In the genomic region with DNA sequence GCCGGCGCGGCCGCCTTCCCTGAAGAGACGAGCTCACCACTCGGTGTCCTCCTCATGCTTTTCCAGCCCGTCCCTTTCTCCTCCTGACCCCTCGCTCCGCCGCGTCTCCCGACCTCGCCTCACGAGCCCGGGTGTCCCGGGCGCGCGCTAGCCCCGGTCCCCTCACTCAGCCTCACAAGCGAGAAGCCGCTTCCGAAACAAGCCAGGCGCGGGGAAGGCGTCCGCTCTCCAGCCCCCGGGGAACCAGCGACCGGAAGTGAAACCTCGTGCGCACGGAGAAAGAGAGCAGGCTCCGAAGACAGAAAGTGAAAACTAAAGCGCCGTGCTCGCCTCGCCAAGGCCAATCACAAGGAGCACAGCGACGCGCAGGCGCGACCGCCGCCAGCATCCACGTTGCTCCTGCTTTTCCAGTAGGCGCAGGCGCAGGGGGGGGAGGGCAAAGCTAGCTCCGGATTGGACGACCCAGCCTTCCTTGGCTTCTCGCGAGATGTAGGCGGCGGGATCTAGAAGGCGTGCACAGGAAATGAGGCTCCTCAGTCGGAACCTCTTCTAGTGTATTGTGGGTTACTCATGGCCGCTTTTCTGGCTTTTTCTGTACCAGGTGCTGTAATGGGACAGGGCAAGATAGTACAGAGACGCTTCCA, we compare ENCODE assay signal across 8 mouse cellular contexts. TPM values are rescaled to one million over a fixed set of nuclear protein-coding genes. Genes with fewer than 3 reads are reported as not detected.
DNase-seq lines count a peak whose midpoint lies in the region; ATAC-seq lines count a peak whose summit lies in the region.

TSS of gene Fam208b (minus strand) at position 314 of the 644 bp plus-strand sequence.

- H3K4me3 ChIP-seq in heart, embryonic 14.5 days (ENCODE audit: control insufficient read depth in 1 of 2, insufficient read depth in 1 of 2, low read depth in 1 of 2, low read length in 2 of 2): peak within 1 kb of the TSS; percentile 85 to 96
- H3K4me3 ChIP-seq in liver, embryonic 13.5 days (replicated peaks): peak within 1 kb of the TSS; percentile 98
- H3K4me3 ChIP-seq in stomach, embryonic 16.5 days (replicated peaks; ENCODE audit: low read length): peak within 1 kb of the TSS; percentile 88

- peak; percentile 92 for DNase-seq in c-Kit-negative CD71-positive TER-119-positive erythroid progenitor cells, embryonic 14.5 days (ENCODE audit: low read depth, low spot score)
- peak; percentile 98 for DNase-seq in fibroblast of lung, adult 2 months (ENCODE audit: low read depth)
- peak; percentile 99 for DNase-seq in kidney, postnatal 14 days
- DNase-seq in liver, embryonic 13.5 days: peak; percentile 89
- peak; percentile 97 for DNase-seq in neural tube, embryonic 10.5 days (ENCODE audit: extremely low spot score, low spot score)

- peak within 1 kb of the TSS; percentile 91 to 96 for H3K27ac ChIP-seq in heart, embryonic 14.5 days (replicated peaks in 1 of 2; ENCODE audit: control insufficient read depth in 1 of 2, insufficient read depth in 1 of 2, low read depth in 2 of 2, low read length in 2 of 2)
- H3K27ac ChIP-seq in liver, embryonic 13.5 days: peak within 1 kb of the TSS; percentile 85
- peak within 1 kb of the TSS; percentile 93 for H3K27ac ChIP-seq in stomach, embryonic 16.5 days (ENCODE audit: low read length)

- peak; percentile 90 for ATAC-seq in CD4-positive, CD25-positive, alpha-beta regulatory T cell, adult 4 months
- peak; percentile 99 for ATAC-seq in heart, embryonic 14.5 days (ENCODE audit: insufficient number of reproducible peaks, insufficient read depth, low FRiP score, low read depth)
- peak; percentile 98 for ATAC-seq in liver, embryonic 13.5 days (ENCODE audit: low read depth)
- peak; percentile 100 for ATAC-seq in stomach, embryonic 16.5 days (ENCODE audit: insufficient read depth, low FRiP score)

- peak within 1 kb of the TSS; percentile 76 for H3K4me2 ChIP-seq in heart, embryonic 14.5 days (ENCODE audit: low read length)
- H3K4me2 ChIP-seq in liver, embryonic 13.5 days: peak within 1 kb of the TSS; percentile 95
- peak within 1 kb of the TSS; percentile 71 for H3K4me2 ChIP-seq in stomach, embryonic 16.5 days (ENCODE audit: low read depth, low read length)

- H3K36me3 ChIP-seq in heart, embryonic 14.5 days (ENCODE audit: control insufficient read depth, insufficient read depth, low read length): no peaks in the 10 kb centered on the region
- no peaks in the 10 kb centered on the region for H3K36me3 ChIP-seq in liver, embryonic 13.5 days
- no peaks in the 10 kb centered on the region for H3K36me3 ChIP-seq in stomach, embryonic 16.5 days (ENCODE audit: control insufficient read depth, insufficient read depth, low read length)

- peaks cover 5% of the 10 kb centered on the region for H3K9me3 ChIP-seq in heart, embryonic 14.5 days (ENCODE audit: control insufficient read depth, low read length)
- no peaks in the 10 kb centered on the region for H3K9me3 ChIP-seq in liver, embryonic 13.5 days (replicated peaks)
- H3K9me3 ChIP-seq in stomach, embryonic 16.5 days (replicated peaks; ENCODE audit: control insufficient read depth, low read length): 0 out of 2 replicates have a peak, but pooled peaks cover 2% of the 10 kb centered on the region

- H3K27me3 ChIP-seq in heart, embryonic 14.5 days (ENCODE audit: control insufficient read depth, insufficient read depth, low read length): no peaks in the 10 kb centered on the region; the same call in 1 of the 2 replicates
- H3K27me3 ChIP-seq in liver, embryonic 13.5 days: no peaks in the 10 kb centered on the region
- no peaks in the 10 kb centered on the region for H3K27me3 ChIP-seq in stomach, embryonic 16.5 days (ENCODE audit: control insufficient read depth, insufficient read depth, low read length)

- peak within 1 kb of the TSS; percentile 90 for H3K9ac ChIP-seq in heart, embryonic 14.5 days (ENCODE audit: low read length)
- peak within 1 kb of the TSS; percentile 89 for H3K9ac ChIP-seq in liver, embryonic 13.5 days
- peak within 1 kb of the TSS; percentile 87 for H3K9ac ChIP-seq in stomach, embryonic 16.5 days (ENCODE audit: low read length)

- 1% methylated on average over 58 of the region's 58 CpGs for WGBS in heart, embryonic 14.5 days
- under 1% methylated on average over 58 of the region's 58 CpGs for WGBS in liver, embryonic 13.5 days (ENCODE audit: insufficient replicate concordance)
- WGBS in stomach, embryonic 16.5 days: under 1% methylated on average over 58 of the region's 58 CpGs

- H3K4me1 ChIP-seq in heart, embryonic 14.5 days (ENCODE audit: control insufficient read depth in 2 of 2, insufficient read depth in 2 of 2, low read length in 2 of 2): no peaks in the 10 kb centered on the region
- H3K4me1 ChIP-seq in liver, embryonic 13.5 days (replicated peaks): peaks cover 4% of the 10 kb centered on the region
- H3K4me1 ChIP-seq in stomach, embryonic 16.5 days (ENCODE audit: control insufficient read depth, insufficient read depth, low read length): no peaks in the 10 kb centered on the region

RNA-seq across cellular contexts. Expression of gene Fam208b, which starts in this region (rescaled TPM):
- 10 to 100 TPM; 32.0 to 33.3 TPM for polyA plus RNA-seq in CD4-positive, CD25-positive, alpha-beta regulatory T cell, adult 4 months (2017; shearing (Covaris generic))
- 11.2 and 11.9 TPM in 2 replicates for polyA plus RNA-seq in heart, embryonic 14.5 days (2014; fragmentation: Nextera tagmentation; extraction: Ambion mirVana)
- polyA plus RNA-seq in liver, embryonic 13.5 days (2015; fragmentation: Nextera tagmentation; extraction: Ambion mirVana): 3.3 and 4.3 TPM in 2 replicates
- 10.5 and 11.2 TPM in 2 replicates for polyA plus RNA-seq in stomach, embryonic 16.5 days (2015; fragmentation: Nextera tagmentation; extraction: Ambion mirVana)

Comparison
In these comparisons a context has a peak if more than half of its experiments do, and no peak if none do; other contexts are left out.
1. Peak in every context shown above with its lines: DNase-seq, ATAC-seq, H3K4me3 ChIP-seq and H3K27ac ChIP-seq.